Mouse (Mus musculus) CD4-positive, CD25-positive, alpha-beta regulatory T cell, adult 4 months (primary cell): ENCODE measurements around the gene Gm49396. TPM values are rescaled to one million over a fixed set of nuclear protein-coding genes. Genes with fewer than 3 reads are reported as not detected.

Source experiments
- ATAC-seq: one replicate; pipeline ENCODE4 v1.8.0; 2017
- polyA plus RNA-seq, 2 experiments: library from polyadenylated mRNA; unstranded; fragments of 100-300 nt; shearing (Covaris generic); gene quantifications; one replicate each; pipeline ENCODE4 v1.2.1; 2017

Gene Gm49396
- polyA plus RNA-seq, 2 experiments from 2014 or later = 85.4 to 105 TPM

- peak; percentile 79 for ATAC-seq
Observed at GRCm38 (mm10) chr7:30588676-30589434, 25.7 kb downstream of the Gm49396 start, which contains the start of gene Kmt2b. TSS of gene Kmt2b (minus strand) at chr7:30588726.

DNA sequence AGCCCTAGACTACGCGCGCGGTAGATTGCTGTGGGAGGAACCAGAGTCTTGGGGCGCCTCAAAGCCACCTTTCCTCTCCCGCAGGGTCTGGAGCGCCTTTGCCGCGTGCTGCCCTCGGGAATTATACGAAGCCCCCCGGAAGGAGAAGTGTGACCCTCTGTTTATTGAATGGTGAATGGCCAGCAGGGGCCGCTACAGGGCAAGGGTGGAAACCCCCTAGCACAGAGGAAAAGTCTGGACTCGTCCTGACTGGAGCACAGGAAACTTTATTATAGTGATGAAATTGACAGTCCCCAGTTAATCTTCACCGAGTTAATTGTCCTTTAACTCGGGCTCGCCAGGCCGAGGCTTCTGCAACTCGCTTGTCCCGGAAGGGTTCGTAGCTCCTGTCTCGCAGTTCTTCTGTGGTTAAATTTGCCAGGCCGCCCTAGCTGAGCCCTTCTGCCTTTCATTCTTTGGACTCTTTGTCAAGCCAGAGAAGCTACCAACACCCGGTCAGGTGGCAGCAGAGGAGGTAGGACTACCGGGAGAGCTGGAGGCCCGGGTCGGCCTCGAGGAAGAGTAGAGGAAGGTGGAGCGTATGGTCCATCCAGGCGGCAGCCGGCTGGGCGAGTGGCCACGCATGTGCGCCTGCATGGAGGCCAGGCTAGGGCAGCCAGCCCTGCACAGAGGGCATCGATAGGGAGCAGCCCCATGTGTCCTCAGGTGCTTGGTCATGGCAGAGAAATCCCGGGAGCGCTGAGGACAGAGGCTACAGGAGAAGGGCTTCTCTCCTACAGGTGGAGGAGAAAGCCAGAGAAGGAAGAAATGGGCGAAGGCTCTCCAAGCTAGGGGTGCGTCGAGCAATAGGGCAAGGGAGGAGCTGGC lies 26.5 kb downstream of the Gm49396 start:
- ATAC-seq = peak; percentile 21

- no peak for ATAC-seq
Observed at GRCm38 (mm10) chr7:30590927-30591604, 27.9 kb downstream of the Gm49396 start.

DNA sequence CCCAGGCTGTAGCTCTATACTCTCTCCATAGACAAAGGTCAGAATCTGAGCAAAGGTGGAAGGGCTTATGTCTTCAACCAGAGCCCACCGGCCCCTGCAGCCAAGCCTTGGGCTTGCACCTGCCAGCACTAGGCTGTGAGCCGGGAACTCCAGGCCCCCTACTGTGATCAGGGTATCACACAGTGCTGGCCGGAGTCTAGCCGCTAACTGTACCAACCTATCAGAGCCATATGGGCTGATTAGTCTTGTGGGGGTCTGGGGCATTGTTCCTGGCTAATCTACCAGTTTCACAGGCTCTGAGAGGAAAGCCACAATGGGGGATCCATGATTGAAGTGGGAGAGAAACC lies 28.4 kb downstream of the Gm49396 start:
- ATAC-seq = no peak

DNA sequence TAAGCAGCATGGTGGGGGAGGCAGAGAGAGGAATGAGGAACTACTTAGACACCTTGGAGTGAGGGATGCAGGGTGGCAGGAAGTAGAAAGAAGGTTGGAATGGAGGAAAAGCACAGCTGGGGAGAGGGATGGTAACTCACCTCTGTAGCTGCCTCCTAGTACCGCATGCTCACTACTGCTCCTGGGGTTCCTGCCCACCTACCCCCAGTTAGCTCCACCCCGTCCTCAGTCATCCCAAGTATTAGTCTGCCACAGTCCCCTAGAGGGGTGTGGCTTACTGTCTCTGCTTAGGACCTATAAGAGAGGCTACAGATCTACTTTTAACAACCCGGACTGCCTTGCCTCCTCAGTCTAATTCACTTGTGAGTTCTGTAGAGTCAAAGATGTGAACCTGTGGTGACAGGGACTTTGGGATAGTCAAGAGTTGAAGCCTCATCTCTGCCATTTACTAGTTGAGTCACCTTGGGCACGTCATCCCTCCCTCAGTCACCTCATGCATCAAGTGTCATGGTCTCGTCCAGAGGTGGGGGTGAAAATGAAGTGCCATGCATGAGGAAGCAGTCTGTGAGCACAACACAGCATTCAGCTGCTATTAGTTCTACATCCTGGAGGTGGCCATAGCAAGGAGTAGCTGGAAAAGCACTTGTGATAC lies 29.8 kb downstream of the Gm49396 start:
- ATAC-seq = no peak

- peak; percentile 48 for ATAC-seq
Observed at GRCm38 (mm10) chr7:30593579-30594509, 30.7 kb downstream of the Gm49396 start.

DNA sequence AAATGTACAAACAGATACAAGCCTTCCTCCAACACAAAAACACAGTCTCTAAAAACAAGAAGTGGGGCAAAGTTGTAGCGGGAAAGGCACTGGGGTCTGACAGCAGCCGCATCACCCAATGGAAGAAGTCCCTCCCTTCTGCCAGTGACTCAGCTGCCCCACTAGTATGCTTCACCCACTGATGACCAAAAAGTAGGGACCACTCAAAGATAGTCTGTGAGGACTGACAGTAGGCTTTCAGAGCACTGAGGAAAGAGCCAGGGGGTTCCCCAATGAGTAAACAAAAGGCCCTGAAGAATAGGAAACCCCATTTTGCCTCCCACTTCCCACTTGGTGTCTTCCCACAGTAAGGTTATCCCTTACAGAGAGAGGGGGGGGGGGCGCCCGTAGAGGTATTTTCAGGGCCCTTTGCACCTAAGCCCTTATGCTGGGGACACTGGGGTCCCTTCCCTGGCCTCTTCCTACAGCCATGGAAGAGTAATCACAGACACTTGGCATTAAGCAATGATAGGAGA lies 31.4 kb downstream of the Gm49396 start:
- peak; percentile 37 for ATAC-seq

DNA sequence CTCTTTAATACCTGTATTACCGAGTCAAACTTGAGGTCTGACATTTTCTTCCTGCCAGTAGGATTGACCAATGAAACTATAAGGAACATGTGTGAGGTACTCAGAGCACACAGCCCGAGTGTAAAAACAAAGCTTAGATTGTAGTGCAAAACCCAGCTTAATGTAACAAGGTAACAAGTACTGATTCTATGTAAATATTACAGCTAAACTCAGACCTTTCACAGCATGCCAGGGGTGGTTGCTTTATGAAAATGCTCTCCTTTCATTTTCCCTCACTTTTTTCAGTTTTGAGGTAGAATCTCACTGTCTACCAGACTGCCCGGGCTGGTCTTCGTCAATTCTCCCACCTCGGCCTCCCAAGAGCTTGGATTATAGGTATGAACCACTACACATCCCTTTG lies 32.9 kb downstream of the Gm49396 start:
- no peak for ATAC-seq

GRCm38 (mm10) chr7:30596811-30597210 lies 33.7 kb downstream of the Gm49396 start:
- ATAC-seq = no peak

DNA sequence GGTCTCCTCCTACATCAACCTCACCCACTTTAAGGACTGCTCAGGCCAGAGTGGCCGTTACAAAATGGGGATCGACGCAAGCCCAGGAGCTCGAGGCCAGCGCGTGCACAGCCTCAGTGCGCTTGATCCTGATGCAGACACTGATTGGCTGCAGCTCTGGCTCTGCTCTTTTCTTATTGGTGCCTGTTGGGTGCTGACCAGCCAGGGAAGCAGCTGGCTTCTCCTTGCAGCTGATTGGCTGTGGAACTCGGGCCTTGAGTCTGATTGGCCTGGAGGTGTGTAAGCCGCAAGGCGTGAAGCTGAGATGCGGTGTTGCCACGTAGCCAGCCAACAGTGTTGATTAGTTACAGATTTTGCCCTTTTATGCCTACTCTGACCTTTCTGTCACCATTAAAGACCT lies 35.6 kb downstream of the Gm49396 start, which contains the start of gene Zbtb32:
Zbtb32 (minus strand) TSS at position 124 of the 400 bp plus-strand sequence.
- ATAC-seq = no peak

DNA sequence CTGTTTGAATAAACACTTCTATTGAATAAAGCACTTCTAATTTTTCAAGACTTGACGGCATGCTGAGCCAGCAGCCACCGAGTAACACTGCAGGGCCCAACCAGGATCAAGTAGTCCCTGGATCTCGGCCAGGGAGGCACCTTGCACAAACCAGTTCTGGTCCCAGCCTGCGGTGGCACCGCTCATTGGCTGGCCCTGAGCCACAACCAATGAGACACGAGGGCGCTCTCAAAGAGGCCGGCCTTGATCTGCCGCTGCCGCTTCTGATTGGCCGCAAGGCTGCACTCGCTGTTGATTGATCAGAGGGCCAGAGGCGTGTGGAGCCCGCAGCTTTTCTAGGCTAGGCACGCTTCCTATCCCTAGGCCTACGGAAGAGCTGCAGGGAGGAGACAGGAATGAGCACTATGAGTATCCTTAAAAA lies 36.8 kb downstream of the Gm49396 start:
- ATAC-seq = peak; percentile 97

DNA sequence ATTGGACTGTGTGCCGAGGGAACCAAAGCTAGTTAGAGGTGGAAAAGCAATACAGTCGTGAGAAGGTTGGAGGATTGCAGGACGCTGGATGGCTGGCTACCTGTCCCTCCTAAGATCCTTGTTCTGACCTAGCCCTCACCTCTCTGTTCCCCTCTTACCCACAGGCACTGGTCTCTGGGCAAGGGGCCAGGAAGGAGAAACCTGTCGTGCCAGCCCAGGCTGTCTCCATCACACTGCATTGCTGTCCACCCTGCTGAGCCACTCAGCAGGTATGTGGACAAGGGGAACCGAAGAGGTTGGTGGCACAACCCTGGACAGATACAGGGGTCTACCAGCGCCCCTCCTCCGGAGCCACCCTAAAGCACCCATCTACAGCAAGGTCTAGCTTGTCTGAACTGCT lies 37.5 kb downstream of the Gm49396 start:
- ATAC-seq = no peak

DNA sequence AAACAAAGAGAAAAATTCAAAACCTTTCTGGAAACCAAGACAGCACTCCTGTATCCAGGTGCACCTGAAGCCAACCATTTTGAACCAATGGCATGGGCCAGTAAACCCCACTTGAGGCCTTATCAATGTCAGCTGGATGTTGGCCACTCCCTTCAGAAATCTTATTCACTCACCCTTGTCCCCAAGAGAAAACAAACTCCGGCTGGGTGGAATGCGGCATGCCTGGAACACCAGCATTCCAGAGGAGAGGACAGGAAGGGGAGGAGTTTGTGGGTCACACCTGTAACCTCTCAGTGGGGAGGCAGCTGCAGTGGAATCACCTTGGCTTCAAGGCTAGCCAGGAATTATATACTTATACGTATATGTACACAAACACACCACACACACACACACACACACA lies 39.4 kb downstream of the Gm49396 start:
- ATAC-seq = no peak

DNA sequence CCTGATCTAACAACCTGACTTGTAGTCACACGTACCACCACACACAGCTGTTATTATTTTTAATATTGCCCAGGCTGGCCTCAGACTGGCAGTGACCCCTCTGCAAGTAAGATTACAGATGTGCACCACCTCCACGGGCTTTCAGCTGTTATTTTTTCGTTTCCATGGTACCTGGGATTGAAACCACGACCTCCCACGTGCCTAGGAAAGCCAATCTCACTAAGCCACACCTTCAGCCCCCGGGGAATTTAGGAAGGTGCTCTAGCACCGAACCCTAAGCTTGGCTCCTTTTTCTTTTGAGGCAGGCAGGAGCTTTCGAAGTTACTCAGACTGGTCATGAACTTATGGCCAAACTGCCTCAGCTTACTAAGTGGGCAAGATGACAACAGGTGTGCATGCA lies 41.3 kb downstream of the Gm49396 start:
- ATAC-seq = no peak

DNA sequence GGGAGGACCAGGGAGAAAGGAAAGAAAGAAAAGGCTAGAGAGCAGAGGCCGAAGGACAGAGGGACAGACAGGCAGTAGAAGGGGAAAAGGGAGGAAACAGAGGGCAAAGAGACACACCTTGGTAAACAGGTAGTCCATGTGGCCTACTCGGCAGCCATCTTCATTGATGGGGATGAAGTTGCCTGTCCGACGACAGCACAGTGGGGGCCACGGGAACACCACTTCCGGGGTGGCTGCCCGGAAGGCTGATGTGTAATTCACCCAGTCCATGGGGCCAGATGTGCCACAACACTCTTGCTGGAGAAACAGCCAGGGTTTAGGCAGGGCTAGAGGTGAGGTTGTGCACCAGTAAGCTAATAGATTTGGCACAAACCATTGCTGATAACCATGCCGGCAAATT lies 41.8 kb downstream of the Gm49396 start:
- ATAC-seq = no peak

GRCm38 (mm10) chr7:30607706-30608309 lies 44.7 kb downstream of the Gm49396 start:
- ATAC-seq = peak; percentile 91

DNA sequence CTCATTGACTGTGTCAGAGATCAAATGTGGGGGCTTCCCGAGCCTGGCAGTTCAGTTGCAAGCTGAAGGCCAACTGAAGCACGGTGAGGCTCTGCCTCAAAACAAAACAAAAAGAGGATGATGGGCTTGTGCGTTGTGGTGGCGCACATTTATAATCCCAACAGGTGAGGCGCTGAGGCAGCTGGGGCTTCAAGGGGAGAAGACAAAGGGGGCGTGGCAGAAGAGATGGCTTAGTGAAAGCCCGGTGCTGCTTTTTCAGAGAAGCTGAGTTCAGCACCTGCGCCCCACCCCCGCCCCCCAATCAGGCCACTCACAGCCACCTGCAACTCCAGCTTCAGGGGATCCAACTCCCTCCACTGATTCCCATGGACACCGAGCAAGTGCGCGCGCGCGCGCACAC lies 45.3 kb downstream of the Gm49396 start:
- ATAC-seq = no peak

- no peak for ATAC-seq
Observed at GRCm38 (mm10) chr7:30610043-30610442, 46.9 kb downstream of the Gm49396 start.

DNA sequence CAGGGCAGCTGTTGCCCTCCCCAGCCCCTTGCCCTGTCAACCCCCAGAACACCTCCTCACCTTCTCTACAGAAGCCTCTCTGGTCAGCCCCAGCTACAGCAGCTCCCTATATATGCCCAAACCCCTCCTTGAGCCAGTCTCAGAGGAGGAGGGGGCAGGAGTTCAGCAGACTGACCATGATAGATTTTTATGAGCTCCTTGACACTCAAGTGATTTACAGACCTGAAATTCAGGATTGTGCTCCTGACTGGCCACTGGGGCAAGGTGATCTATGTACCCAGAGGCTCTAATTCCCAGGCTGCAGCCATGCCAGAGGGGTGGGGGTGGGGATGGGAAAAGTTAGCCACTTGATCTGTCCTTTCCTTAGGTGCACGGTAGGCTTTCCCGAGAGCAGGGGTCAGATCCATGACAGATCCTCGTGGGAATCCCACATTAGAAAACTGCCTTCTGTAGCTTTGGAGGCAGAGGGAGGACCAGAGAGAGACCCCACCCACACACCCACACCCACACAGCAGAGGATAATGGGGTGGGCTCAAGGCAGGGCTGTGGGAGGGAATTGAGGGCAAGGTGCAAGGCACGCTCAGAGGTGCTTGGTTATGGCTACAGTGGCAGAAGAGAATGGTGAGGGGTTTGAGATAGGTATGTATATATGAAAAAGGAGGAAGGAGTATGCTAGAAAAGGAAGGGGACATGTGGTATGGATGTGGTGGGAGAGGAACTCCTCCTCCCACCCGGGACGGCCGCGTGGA lies 49.7 kb downstream of the Gm49396 start, which contains the start of gene Upk1a:
Upk1a (minus strand) TSS at position 194 of the 749 bp plus-strand sequence.
- no peak for ATAC-seq
